Mouse (Mus musculus) embryonic fibroblast, embryonic 13.5 days (primary cell): Measurements from ENCODE around the gene Nfkb2.

Experiments used
- CTCF ChIP-seq: IDR thresholded peaks from 2 replicates; pipeline ENCODE4 v1.5.1; 2011; ENCODE audit warnings: mild to moderate bottlenecking, control low read depth, low read length, moderate library complexity, borderline replicate concordance; ENCODE audit not compliant: insufficient read depth
- POLR2A ChIP-seq: IDR thresholded peaks from 2 replicates; pipeline ENCODE4 v1.6.1; 2011; ENCODE audit warnings: low read depth, mild to moderate bottlenecking, control low read depth, low read length, moderate library complexity

DNA sequence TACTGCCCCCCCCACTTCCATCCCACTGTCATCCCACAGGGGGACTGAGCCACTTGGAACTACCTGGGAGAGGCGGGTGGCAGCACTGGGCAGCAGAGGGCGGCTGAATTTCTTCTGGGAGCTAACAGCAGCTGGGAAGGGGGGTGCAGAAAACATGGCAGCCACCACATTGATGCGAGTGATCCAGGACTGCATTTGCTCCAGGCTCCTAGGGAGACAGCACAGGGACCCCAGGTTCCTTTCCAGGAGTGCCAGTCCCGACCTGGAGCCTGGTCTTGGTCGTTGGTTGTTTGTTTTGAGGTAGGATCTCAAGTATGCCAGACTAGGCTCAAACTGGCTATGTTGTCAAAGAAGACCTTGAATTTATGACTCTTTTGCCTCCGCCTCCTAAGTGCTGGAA lies 9.5 kb downstream of the Nfkb2 start:
- TF ChIP-seq POLR2A, result no peak
- TF ChIP-seq CTCF, result no peak
